Mouse (Mus musculus) C2C12 (cell line): ENCODE measurements at regions not wholly inside any gene's neighbourhood (a gene's known extent, or its start where the extent isn't known, plus 50 kb on each side); places are given as distances from the start of the nearest gene placed in this dataset.

Experiments
- CEBPB ChIP-seq: IDR thresholded peaks from one replicate; pipeline ENCODE4 v1.6.1; 2011; ENCODE audit warnings: low read depth, mild to moderate bottlenecking, control low read depth, moderate library complexity
- CTCF ChIP-seq: IDR thresholded peaks from one replicate; pipeline ENCODE4 v1.5.1; 2011; ENCODE audit not compliant: control insufficient read depth, insufficient read depth, insufficient read length
- FOSL1 ChIP-seq: IDR thresholded peaks from one replicate; pipeline ENCODE4 v1.8.0; 2011; ENCODE audit warnings: mild to moderate bottlenecking, low read length; ENCODE audit not compliant: poor library complexity, insufficient read depth, severe bottlenecking
- MYOD1 ChIP-seq: IDR thresholded peaks from one replicate; pipeline ENCODE4 v1.6.1; 2011; ENCODE audit warnings: low read depth; ENCODE audit not compliant: control insufficient read depth, insufficient read length
- USF1 ChIP-seq: IDR thresholded peaks from one replicate; pipeline ENCODE4 v1.6.1; 2011; ENCODE audit warnings: low read depth, mild to moderate bottlenecking, control low read depth, moderate library complexity

DNA sequence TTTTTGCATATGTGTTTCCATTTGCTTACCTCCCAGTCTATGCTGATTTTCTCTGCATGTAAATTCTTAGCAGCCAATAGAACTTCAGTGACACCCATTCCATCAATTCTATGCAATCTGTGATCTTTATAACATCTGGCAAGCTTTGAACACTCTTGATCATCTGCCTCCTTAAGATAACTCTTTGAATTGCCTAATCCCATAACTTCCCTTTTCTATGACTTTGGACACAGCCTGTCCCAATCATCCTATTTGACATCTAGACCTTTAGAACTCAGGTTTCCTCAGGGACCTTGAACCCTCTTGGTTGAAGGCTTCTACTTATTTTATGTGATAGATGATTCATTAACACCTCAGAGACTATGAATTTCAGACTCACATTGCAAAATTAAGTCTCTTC lies 1022.7 kb downstream of the Gsdmc2 start:
- no peak for TF ChIP-seq CTCF
- no peak for TF ChIP-seq CEBPB
- TF ChIP-seq USF1 = no peak
- no peak for TF ChIP-seq MYOD1
- no peak for TF ChIP-seq FOSL1
